Comparison of ENCODE assay signal across 9 mouse cellular contexts in genomic region chr6:119389089-119389488, GRCm38 (mm10). TPM values are rescaled to one million over a fixed set of nuclear protein-coding genes. Genes with fewer than 3 reads are reported as not detected.
DNase-seq lines count a peak whose midpoint lies in the region; ATAC-seq lines count a peak whose summit lies in the region.
"Had no signal": no experiment of that assay in that cellular context is flagged by ENCODE, and none has a peak within 500 bp of the region (broad histone marks: within the 10 kb centered on the region; RNA-seq: fewer than 3 reads in every experiment).

No protein-coding gene starts in this region.

- H3K9me3 ChIP-seq in heart, embryonic 15.5 days (replicated peaks): no peaks in the 10 kb centered on the region
- no peaks in the 10 kb centered on the region for H3K9me3 ChIP-seq in hindbrain, embryonic 12.5 days (replicated peaks)
- no peaks in the 10 kb centered on the region for H3K9me3 ChIP-seq in midbrain, embryonic 11.5 days (ENCODE audit: control insufficient read depth, low read length)

- 19% methylated on average over 10 of the region's 10 CpGs for WGBS in heart, embryonic 15.5 days
- WGBS in hindbrain, embryonic 12.5 days: 27% methylated on average over 10 of the region's 10 CpGs
- 28% methylated on average over 10 of the region's 10 CpGs for WGBS in midbrain, embryonic 11.5 days

- H3K36me3 ChIP-seq in heart, embryonic 15.5 days: no peaks in the 10 kb centered on the region
- H3K36me3 ChIP-seq in hindbrain, embryonic 12.5 days: no peaks in the 10 kb centered on the region
- H3K36me3 ChIP-seq in midbrain, embryonic 11.5 days (ENCODE audit: control insufficient read depth, insufficient read depth, low read length): no peaks in the 10 kb centered on the region

- no peak for DNase-seq in heart, adult 11 months
- DNase-seq in brain, adult 2 months (ENCODE audit: low read depth, low spot score): peak; percentile 24
- no peak for DNase-seq in midbrain, embryonic 11.5 days (ENCODE audit: low spot score, missing footprints)
- DNase-seq in thymus, postnatal 0 days (ENCODE audit: low spot score): no peak
- DNase-seq in frontal cortex, postnatal 36 days (ENCODE audit: low spot score in 2 of 2): no peak
- no peak for DNase-seq in thymus, postnatal 25 days

- H3K4me2 ChIP-seq in heart, embryonic 15.5 days: peak overlapping the region; percentile 68
- H3K4me2 ChIP-seq in hindbrain, embryonic 12.5 days (replicated peaks): peak overlapping the region; percentile 74
- peak overlapping the region; percentile 57 for H3K4me2 ChIP-seq in midbrain, embryonic 11.5 days

- H3K4me1 ChIP-seq in heart, embryonic 15.5 days (replicated peaks): peaks cover 16% of the 10 kb centered on the region
- H3K4me1 ChIP-seq in hindbrain, embryonic 12.5 days: peaks cover 19% of the 10 kb centered on the region
- peaks cover 9% of the 10 kb centered on the region for H3K4me1 ChIP-seq in midbrain, embryonic 11.5 days (ENCODE audit: control insufficient read depth, insufficient read depth, low read length)

- no peaks in the 10 kb centered on the region for H3K27me3 ChIP-seq in heart, embryonic 15.5 days
- no peaks in the 10 kb centered on the region for H3K27me3 ChIP-seq in hindbrain, embryonic 12.5 days
- no peaks in the 10 kb centered on the region for H3K27me3 ChIP-seq in midbrain, embryonic 11.5 days (ENCODE audit: control insufficient read depth, insufficient read depth, low read length)
- H3K27me3 ChIP-seq: Patski had no signal

- H3K4me3 ChIP-seq in heart, embryonic 15.5 days: peak overlapping the region; percentile 77
- peak overlapping the region; percentile 88 for H3K4me3 ChIP-seq in hindbrain, embryonic 12.5 days
- H3K4me3 ChIP-seq in midbrain, embryonic 11.5 days (ENCODE audit: low read depth, low read length): peak overlapping the region; percentile 82

- H3K27ac ChIP-seq in heart, embryonic 15.5 days: peak overlapping the region; percentile 71
- peak overlapping the region; percentile 94 for H3K27ac ChIP-seq in hindbrain, embryonic 12.5 days
- H3K27ac ChIP-seq in midbrain, embryonic 11.5 days (ENCODE audit: low read depth, low read length): peak overlapping the region; percentile 42; the same call in 1 of the 2 replicates

- ATAC-seq in heart, embryonic 15.5 days (replicated peaks; ENCODE audit: insufficient number of reproducible peaks, insufficient read depth, low FRiP score, low read depth): no peak
- peak; percentile 44; the same call in 1 of the 2 replicates for ATAC-seq in hindbrain, embryonic 12.5 days (ENCODE audit: low FRiP score)
- ATAC-seq in midbrain, embryonic 11.5 days (ENCODE audit: low FRiP score): peak; percentile 5; the same call in 1 of the 2 replicates

- H3K9ac ChIP-seq in heart, embryonic 15.5 days: peak overlapping the region; percentile 77
- H3K9ac ChIP-seq in hindbrain, embryonic 12.5 days: peak overlapping the region; percentile 94
- H3K9ac ChIP-seq in midbrain, embryonic 11.5 days (ENCODE audit: low read length): peak overlapping the region; percentile 59

RNA-seq across cellular contexts. Expression of gene Adipor2, which starts 28.4 kb away (rescaled TPM):
- polyA plus RNA-seq in heart, embryonic 15.5 days (2015; fragmentation: Nextera tagmentation; extraction: Ambion mirVana): 31.2 and 33.9 TPM in 2 replicates
- 35.0 and 37.0 TPM in 2 replicates for polyA plus RNA-seq in hindbrain, embryonic 12.5 days (2016; fragmentation: Nextera tagmentation; extraction: Ambion mirVana)
- 17.1 and 18.7 TPM in 2 replicates for polyA plus RNA-seq in midbrain, embryonic 11.5 days (2014; fragmentation: Nextera tagmentation; extraction: Ambion mirVana)
- polyA plus RNA-seq in thymus, postnatal 0 days (2015; fragmentation: Nextera tagmentation; extraction: Ambion mirVana): 44.5 and 51.4 TPM in 2 replicates

RNA-seq across cellular contexts. Expression of gene Lrtm2, which starts 58.5 kb away (rescaled TPM):
- 0.10 and 0.25 TPM in 2 replicates for polyA plus RNA-seq in heart, embryonic 15.5 days (2015; fragmentation: Nextera tagmentation; extraction: Ambion mirVana)
- 0.68 and 0.80 TPM in 2 replicates for polyA plus RNA-seq in hindbrain, embryonic 12.5 days (2016; fragmentation: Nextera tagmentation; extraction: Ambion mirVana)
- 0.23 TPM in 1 of 2 replicates, not detected in the other for polyA plus RNA-seq in midbrain, embryonic 11.5 days (2014; fragmentation: Nextera tagmentation; extraction: Ambion mirVana)
- polyA plus RNA-seq in thymus, postnatal 0 days (2015; fragmentation: Nextera tagmentation; extraction: Ambion mirVana): 0.36 and 0.38 TPM in 2 replicates

Comparison
In these comparisons a context has a peak if more than half of its experiments do, and no peak if none do; other contexts are left out.
1. H3K27ac ChIP-seq: peak in every context shown above with its lines; median percentile 94 in hindbrain, embryonic 12.5 days; 71 in heart, embryonic 15.5 days; 42 in midbrain, embryonic 11.5 days.